Mouse (Mus musculus) urinary bladder, postnatal 36 days (tissue): Measurements from ENCODE around the gene Foxk2.
A peak's percentile ranks its signal among the peaks of the same experiment; 100 is the strongest.

Source experiments
- DNase-seq, 2 experiments: peaks; one replicate each; pipeline ENCODE4 v3.0.0; 2022; ENCODE audit warnings: low spot score in 2 of 2, mixed read lengths in 1 of 2

The Foxk2 gene

GRCm38 (mm10) chr11:121259160-121260100 lies at the start of gene Foxk2:
Gene Foxk2, plus strand, starts transcription at chr11:121259990.
- DNase-seq, result peak; percentile 80 to 89

DNA sequence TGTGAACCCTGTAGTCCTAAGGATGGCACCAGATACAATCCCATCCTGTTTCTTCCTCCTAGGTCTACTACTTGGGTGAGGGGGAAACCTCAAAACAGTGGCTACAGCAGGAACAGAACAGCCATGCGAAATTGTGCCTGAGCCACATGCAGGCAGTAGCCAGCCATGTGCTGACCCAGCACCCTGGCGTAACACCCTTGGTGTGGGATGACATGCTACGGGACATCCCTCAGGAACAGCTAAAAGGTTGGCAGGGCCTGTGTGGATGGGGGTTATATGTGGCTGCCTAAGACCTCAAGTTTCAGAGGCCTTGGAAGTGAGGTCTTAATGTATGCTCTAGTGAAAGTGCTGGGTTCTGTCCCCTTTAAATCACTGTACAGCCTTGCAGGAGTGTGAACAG lies 43.0 kb upstream of the Foxk2 start:
- DNase-seq, result no peak

- no peak for DNase-seq
Measured at GRCm38 (mm10) chr11:121219776-121220175, 40.0 kb upstream of the Foxk2 start.

- DNase-seq, result no peak
Measured at GRCm38 (mm10) chr11:121220771-121221170, 39.0 kb upstream of the Foxk2 start.

GRCm38 (mm10) chr11:121221321-121222010 lies 38.3 kb upstream of the Foxk2 start:
- no peak for DNase-seq

DNA sequence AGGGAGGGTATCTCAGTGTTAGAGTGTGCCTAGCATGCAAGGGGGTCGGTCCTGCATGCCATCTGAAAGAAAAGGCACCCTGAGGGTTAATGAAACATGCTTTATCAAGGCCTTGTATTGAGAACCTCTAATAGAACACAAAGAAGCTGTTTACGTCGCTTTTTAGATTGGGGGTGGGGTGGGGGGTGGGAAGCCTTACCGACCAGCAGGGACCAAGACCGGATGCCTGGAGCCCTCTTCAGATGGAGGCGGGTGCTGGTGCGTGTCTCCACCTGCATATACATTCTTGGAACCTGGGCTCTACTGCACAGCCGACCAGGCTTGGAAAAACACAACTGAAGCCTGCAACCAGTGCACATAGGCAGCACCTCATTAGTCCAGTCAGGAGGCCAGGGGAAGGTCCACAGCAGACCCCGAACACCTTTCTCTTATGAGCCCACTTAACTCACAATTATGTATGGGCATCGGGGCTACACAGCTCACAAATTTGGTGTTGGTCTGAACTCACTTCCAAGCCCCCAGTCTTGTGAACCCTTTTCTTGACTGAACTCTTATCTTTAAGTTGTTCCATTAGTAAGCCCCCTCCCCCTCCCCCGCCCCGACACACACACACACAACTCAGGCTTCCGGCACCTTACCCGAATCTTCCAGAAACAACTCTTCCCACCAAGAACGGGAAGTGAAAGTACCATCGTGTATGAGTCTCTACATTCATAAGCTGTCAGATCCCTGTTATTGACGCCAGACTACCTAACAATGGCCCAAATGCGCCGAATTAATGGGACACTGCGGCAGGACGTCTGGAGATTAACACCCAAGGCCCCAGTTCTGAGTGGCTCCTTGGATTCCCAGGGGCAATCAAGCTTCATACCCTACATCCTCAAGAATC lies 31.4 kb upstream of the Foxk2 start:
- no peak for DNase-seq

DNA sequence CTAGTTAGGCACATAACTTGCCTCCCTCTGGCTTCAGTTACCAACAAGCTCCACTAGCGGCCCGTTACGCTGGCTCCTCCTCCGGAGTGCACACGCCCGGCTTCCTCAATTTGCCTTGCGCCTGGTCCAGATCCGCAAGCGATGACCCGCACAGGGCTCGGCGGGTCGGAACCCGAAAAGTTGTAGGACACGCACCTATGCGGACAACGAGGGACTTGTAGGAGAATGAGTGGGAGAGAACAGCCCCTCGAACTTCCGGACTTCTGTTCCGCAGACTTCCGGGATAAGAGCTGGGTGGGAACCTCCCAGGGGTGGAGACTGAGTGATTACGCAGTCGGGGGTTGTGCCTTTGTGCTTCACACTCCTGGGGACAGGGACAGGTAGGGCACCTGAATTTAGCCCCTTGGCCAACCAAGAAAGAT lies 30.8 kb upstream of the Foxk2 start, which contains the start of gene Cybc1:
Gene Cybc1, minus strand, starts transcription at position 305 of the 422 bp plus-strand sequence.
- peak; percentile 78 to 79 for DNase-seq

- DNase-seq, result no peak
Measured at GRCm38 (mm10) chr11:121231191-121231590, 28.6 kb upstream of the Foxk2 start.

DNA sequence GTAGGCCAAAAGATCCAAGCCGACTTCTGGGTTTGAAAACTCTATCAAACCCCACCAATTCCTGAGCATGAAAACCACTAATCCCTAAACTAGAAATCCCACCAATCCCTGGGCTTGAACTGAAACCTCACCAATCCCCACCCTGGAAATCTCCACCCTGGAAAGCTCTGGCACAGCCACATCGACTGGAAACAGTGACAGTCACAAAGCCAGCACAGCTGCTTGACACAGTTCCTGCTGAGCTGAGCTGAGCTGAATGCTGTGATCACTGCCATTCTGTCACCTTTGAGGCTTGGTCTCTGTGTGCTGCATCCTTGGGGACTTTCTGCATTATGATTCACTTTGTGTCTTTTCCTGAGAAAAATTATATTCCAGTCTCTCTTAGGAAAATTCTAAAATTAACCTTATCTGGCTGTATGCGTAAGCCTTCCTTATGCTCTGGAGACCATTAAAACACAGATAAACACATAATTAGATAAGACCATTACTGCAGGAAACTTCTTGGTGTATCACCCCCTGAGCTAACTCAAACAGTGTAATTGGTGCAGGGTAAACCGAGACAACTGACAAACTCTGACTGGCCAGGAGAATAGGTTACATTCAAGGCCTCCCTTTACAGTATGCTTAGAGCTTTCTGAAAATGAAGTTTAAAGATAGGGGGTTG lies 28.0 kb upstream of the Foxk2 start:
- DNase-seq, result no peak

- no peak for DNase-seq
Measured at GRCm38 (mm10) chr11:121232706-121233105, 27.1 kb upstream of the Foxk2 start.

DNA sequence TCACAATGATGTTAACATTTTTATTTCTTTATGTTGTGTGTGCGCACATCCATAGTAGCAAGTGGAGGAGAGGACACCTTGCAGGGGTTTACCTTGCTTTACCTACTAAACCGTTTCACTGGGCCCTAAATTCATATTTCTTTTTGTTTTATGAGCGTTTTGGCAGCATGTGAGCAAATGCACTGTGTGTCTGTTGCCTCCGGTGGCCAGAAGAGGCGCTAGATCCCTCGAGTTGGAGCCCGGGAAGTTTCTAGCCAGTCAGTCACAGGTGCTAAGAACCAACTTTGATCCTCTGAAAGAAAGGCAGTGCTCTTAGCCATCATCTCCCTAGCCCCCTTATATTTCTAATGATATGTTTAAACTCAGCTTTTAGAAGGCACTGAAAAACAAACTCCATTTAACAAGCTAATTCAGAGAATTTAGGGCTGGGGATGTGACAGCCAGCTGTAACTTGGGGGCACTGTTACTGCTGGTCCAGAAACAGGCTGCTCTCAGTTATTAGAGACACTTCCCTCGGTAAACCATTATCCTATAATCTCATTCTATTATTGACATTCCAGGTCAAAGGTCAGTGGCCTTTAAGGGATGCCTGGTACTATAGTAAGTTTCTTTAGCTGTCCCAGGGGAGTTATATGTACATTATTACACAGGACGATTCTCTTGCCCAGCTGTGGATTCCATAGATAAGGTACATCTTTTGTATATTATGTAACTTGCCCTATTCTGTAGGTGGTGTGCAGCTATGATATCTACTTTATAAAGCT lies 24.1 kb upstream of the Foxk2 start:
- no peak for DNase-seq

DNA sequence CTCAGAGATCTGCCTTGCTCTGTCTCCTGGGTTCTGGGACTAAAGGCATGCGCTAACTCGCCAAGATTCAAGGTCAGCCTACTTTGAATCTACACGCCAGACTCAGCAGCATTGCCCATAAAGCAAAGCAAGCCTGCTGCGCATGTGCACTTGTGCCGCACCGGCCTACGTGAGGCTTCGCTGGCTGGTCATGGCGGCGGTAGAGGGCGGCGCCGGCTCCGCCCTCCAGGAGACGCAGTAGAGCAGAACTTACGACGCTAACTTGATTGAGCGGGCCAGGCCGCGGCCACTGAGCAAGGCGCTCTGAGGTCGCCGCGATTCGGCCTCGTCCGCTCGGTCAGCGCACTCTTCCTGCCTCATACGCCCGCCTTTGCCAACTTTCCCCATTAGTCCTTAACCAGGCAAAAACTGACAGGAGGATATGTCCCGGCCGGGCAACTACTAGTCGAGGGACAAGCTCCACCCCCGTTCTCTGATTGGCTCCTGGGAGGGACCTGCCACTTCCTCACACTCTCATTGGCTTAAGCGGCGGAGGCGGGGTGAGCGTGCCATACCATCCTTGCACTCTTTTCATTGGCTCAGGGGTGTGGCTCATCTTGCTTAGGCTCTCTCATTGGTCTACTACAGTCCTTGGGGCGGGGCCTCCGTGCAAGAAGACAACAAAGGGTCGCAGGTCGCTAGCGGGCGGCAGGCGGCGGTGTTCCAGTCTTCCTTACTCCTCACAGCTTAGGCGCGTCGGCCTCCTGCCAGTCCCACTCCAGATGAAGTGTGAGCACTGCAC lies 23.0 kb upstream of the Foxk2 start, which contains the start of gene Narf:
Gene Narf, plus strand, starts transcription at position 690 of the 781 bp plus-strand sequence.
- DNase-seq, result peak; percentile 97 to 99

- DNase-seq, result no peak
Measured at GRCm38 (mm10) chr11:121237345-121238128, 22.3 kb upstream of the Foxk2 start.

DNA sequence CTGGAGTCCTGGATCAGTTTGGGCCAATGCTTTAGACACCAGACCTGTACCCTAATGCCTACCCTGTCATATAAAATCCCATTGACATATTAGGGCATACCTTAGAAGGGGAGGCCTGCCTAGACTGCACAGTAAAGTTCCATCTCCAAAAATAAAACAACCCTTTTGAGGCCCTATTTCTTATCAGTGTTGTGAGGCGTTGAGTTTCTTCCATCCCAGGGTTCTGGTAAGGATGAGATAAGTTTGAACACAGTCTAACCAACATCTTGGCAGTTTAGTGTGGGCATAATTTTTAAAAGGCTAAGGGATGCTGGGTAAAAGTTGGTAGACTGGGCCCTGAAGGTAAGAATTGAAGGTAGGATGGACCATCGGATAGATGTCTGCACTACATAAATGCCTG lies 20.1 kb upstream of the Foxk2 start:
- no peak for DNase-seq

DNA sequence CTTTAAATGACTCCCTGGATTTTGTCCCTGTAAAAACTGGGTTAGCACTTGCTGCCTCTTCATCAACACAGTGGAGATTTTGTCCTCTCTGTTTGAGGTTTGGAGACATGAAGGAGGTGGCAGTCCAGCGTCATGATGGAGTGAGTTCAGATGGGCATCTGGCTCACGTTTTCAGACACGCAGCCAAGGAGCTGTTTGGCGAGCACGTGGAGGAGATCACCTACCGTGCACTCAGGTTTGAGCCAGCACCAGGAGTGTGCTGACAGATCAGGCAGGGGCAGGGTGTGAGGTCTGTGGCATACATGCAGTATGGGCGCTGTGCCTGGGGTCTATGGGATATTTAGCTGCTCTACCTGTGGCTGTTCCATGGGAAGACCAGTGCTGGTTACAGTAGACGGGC lies 9.6 kb upstream of the Foxk2 start:
- no peak for DNase-seq

DNA sequence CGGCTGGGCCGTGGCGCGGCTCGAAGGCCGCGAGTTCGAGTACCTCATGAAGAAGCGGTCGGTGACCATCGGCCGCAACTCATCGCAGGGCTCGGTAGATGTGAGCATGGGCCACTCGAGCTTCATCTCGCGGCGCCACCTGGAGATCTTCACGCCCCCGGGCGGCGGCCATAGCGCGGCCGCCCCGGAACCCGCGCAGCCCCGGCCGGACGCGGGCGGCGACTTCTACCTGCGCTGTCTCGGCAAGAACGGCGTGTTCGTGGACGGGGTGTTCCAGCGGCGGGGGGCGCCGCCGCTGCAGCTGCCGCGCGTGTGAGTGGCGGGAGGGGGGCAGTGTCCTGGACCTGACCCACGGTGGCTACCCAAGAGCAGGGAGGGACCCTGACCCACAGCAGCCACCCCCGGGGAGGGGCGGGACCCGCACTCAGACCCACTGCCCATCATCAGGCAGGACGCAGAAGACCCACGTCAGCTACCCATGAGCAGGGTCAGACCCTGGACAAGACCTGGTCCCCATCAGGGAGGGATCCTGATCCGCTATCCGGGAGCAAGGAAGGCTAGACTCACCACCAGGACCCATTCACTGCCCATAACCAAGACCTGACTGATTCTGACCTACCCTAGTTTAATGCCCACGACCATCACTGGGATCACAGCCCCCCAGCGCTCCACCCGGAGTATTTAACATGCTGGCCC lies 569 bp downstream of the Foxk2 start:
- DNase-seq, result peak in 1 of 2 experiments; percentile 15

- DNase-seq, result no peak
Measured at GRCm38 (mm10) chr11:121261074-121261473, 1.3 kb downstream of the Foxk2 start.

DNA sequence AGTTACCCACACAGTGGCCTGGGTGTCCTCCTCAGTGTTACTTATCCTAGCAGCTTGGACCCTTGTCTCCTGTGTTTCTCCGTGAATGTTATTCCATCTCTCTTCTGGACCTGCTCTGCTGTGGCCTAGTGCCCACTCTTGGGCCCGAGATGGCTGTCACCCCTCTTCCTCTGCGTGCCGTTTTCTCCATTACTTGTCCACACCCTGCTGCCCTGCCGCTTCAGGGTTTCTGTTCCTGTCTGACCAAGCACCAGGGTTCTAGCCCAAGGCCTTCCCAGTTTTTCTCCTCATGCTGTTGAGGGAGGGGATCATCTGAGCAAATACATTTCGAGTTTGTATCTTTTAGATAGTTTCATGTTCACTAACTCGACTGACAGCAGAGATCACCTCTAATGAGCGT lies 17.7 kb downstream of the Foxk2 start:
- DNase-seq, result no peak
